Mouse (Mus musculus) embryonic facial prominence, embryonic 11.5 days (tissue): Measurements from ENCODE around the gene Dpm3. TPM values are rescaled to one million over a fixed set of nuclear protein-coding genes. Genes with fewer than 3 reads are reported as not detected.

Experiments
- ATAC-seq: fragments of 200-750 bp; cut with Nextera tagmentation; replicated peaks from 2 replicates; pipeline ENCODE4 v1.8.0; 2017; ENCODE audit warnings: low read depth; ENCODE audit not compliant: insufficient number of reproducible peaks, low FRiP score, low TSS enrichment
- DNase-seq: peaks from one replicate; pipeline ENCODE4 v3.0.0-alpha.2; 2015; ENCODE audit warnings: low spot score
- H3K27ac ChIP-seq: fragments of 300-500 bp; sonication (generic); replicated peaks from 2 replicates; pipeline ENCODE4 v1.5.1; 2014; ENCODE audit warnings: mild to moderate bottlenecking, low read depth, low read length, control low read depth
- H3K27me3 ChIP-seq: fragments of 300-500 bp; sonication (generic); 2 replicates; pipeline ENCODE4 v1.6.1; 2014; ENCODE audit warnings: mild to moderate bottlenecking, low read length, moderate library complexity, mixed read lengths; ENCODE audit not compliant: control insufficient read depth, insufficient read depth
- H3K36me3 ChIP-seq: fragments of 300-500 bp; sonication (generic); replicated peaks from 2 replicates; pipeline ENCODE4 v1.6.1; 2014; ENCODE audit warnings: low read depth, mild to moderate bottlenecking, low read length, moderate library complexity, mixed read lengths; ENCODE audit not compliant: control insufficient read depth, insufficient read depth
- H3K4me1 ChIP-seq: fragments of 300-500 bp; sonication (generic); 2 replicates; pipeline ENCODE4 v1.6.1; 2014; ENCODE audit warnings: low read length, mixed read lengths; ENCODE audit not compliant: control insufficient read depth, insufficient read depth
- H3K4me2 ChIP-seq: fragments of 300-500 bp; sonication (generic); 2 replicates; pipeline ENCODE4 v1.6.1; 2014; ENCODE audit warnings: low read depth, mild to moderate bottlenecking, control low read depth, low read length, moderate library complexity
- H3K4me3 ChIP-seq: fragments of 300-500 bp; sonication (generic); 2 replicates; pipeline ENCODE4 v1.5.1; 2014; ENCODE audit warnings: low read depth, low read length, control low read depth
- H3K9ac ChIP-seq: fragments of 300-500 bp; sonication (generic); replicated peaks from 2 replicates; pipeline ENCODE4 v1.6.1; 2014; ENCODE audit warnings: mild to moderate bottlenecking, control low read depth, low read length
- H3K9me3 ChIP-seq: fragments of 300-500 bp; sonication (generic); replicated peaks from 2 replicates; pipeline ENCODE4 v1.6.1; 2016; ENCODE audit warnings: mild to moderate bottlenecking, low read length, inconsistent platforms, mixed read lengths; ENCODE audit not compliant: control insufficient read depth
- WGBS: fragments of 180-500 bp; shearing (Covaris S2); extraction: QIAGEN DNeasy Blood & Tissue Kit; methylation state at CpG from one replicate; pipeline ENCODE4 v1.1.7; 2014; 5-methylcytosine and 5-hydroxymethylcytosine counted together
- microRNA counts: library from miRNA; unstranded; fragments of <30 nt; microRNA quantifications from one replicate; lab custom pipeline; 2016
- microRNA-seq: library from miRNA; unstranded; fragments of <30 nt; microRNA quantifications from one replicate; pipeline ENCODE4, GENCODE M21; 2016; ENCODE audit warnings: borderline number of aligned reads
- polyA plus RNA-seq: library from polyadenylated mRNA; unstranded; fragments of >200 nt; fragmentation: Nextera tagmentation; extraction: Ambion mirVana; gene quantifications from 2 replicates; pipeline ENCODE4 v1.2.1, GENCODE M21; 2014

The Dpm3 gene
- polyA plus RNA-seq, 1 experiment from 2014 or later = 82.4 TPM

GRCm38 (mm10) chr3:89315930-89316831 is 57.0 kb downstream of the Dpm3 start:
- Histone ChIP-seq H3K9me3 (no peaks in the 10 kb centered on the region), H3K4me3 (peak overlapping the region; percentile 31), H3K9ac (no peak overlapping the region), H3K27ac (no peak overlapping the region), H3K4me2 (peak overlapping the region; percentile 78), H3K27me3 (peaks cover 33% of the 10 kb centered on the region), H3K4me1 (peaks cover 26% of the 10 kb centered on the region), H3K36me3 (no peaks in the 10 kb centered on the region; the same call in 1 of the 2 replicates)
- WGBS = 7% methylated on average over 40 of the region's 40 CpGs
- DNase-seq (no peak), ATAC-seq (no peak; the same call in 1 of the 2 replicates)

MicroRNAs encoded within 50 kb of the gene (microRNA counts, 519-probe panel; counts per million panel counts)
- microRNA mmu-miR-92b (lab: Ali Mortazavi, UCI) = 3,553 counts per million, percentile 52 among the panel's probes with 10 or more counts

Small RNA genes lying within 50 kb of the gene (microRNA-seq; reads per million reads assigned to microRNA genes)
- gene Mir92b = 2,864 reads per million, percentile 82 among the genes with 10 or more reads in this experiment

Other genes with a start within 250 kb of the Dpm3 start
- 14.4 and 18.0 TPM in 2 replicates for gene Rusc1, start 166.0 kb upstream of the Dpm3 start, polyA plus RNA-seq
- not detected in 2 replicates for gene Gm43738, start 158.3 kb upstream of the Dpm3 start, polyA plus RNA-seq
- gene Fdps, start 157.4 kb upstream of the Dpm3 start, polyA plus RNA-seq = 299 and 334 TPM in 2 replicates
- gene Pklr, start 123.2 kb upstream of the Dpm3 start, polyA plus RNA-seq = 1.5 and 2.0 TPM in 2 replicates
- gene Hcn3, start 99.2 kb upstream of the Dpm3 start, polyA plus RNA-seq = 1.2 and 2.4 TPM in 2 replicates
- 28.2 and 28.5 TPM in 2 replicates for gene Clk2, start 94.6 kb upstream of the Dpm3 start, polyA plus RNA-seq
- gene Scamp3, start 81.9 kb upstream of the Dpm3 start, polyA plus RNA-seq = 80.5 and 91.1 TPM in 2 replicates
- gene Fam189b, start 76.2 kb upstream of the Dpm3 start, polyA plus RNA-seq = 15.3 and 19.4 TPM in 2 replicates
- 34.6 TPM in 2 replicates for gene Gba, start 56.4 kb upstream of the Dpm3 start, polyA plus RNA-seq
- gene Thbs3, start 44.2 kb upstream of the Dpm3 start, polyA plus RNA-seq = 24.4 and 26.0 TPM in 2 replicates
- 208 and 225 TPM in 2 replicates for gene Mtx1, start 32.3 kb upstream of the Dpm3 start, polyA plus RNA-seq
- 0.90 and 1.3 TPM in 2 replicates for gene Muc1, start 30.3 kb upstream of the Dpm3 start, polyA plus RNA-seq
- 287 and 288 TPM in 2 replicates for gene Krtcap2, start 13.4 kb upstream of the Dpm3 start, polyA plus RNA-seq
- 3.0 and 4.5 TPM in 2 replicates for gene Trim46, start 13.0 kb upstream of the Dpm3 start, polyA plus RNA-seq
- 39.8 and 45.7 TPM in 2 replicates for gene Slc50a1, start 11.2 kb downstream of the Dpm3 start, polyA plus RNA-seq
- gene Efna1, start 21.8 kb downstream of the Dpm3 start, polyA plus RNA-seq = 26.9 and 30.2 TPM in 2 replicates
- 6.6 and 8.3 TPM in 2 replicates for gene Efna3, start 63.6 kb downstream of the Dpm3 start, polyA plus RNA-seq
- gene Efna4, start 78.7 kb downstream of the Dpm3 start, polyA plus RNA-seq = 39.1 and 39.5 TPM in 2 replicates
- 17.8 and 17.9 TPM in 2 replicates for gene Adam15, start 90.6 kb downstream of the Dpm3 start, polyA plus RNA-seq
- gene Dcst2, start 102.6 kb downstream of the Dpm3 start, polyA plus RNA-seq = 0.32 TPM in 1 of 2 replicates, not detected in the other
- 0.21 TPM in 1 of 2 replicates, not detected in the other for gene Dcst1, start 105.9 kb downstream of the Dpm3 start, polyA plus RNA-seq
- 0.49 and 1.1 TPM in 2 replicates for gene Zbtb7b, start 135.4 kb downstream of the Dpm3 start, polyA plus RNA-seq
- gene Lenep, start 143.4 kb downstream of the Dpm3 start, polyA plus RNA-seq = 0.80 TPM in 1 of 2 replicates, not detected in the other
- 23.8 and 24.4 TPM in 2 replicates for gene Flad1, start 152.5 kb downstream of the Dpm3 start, polyA plus RNA-seq
- 648 and 668 TPM in 2 replicates for gene Cks1b, start 159.0 kb downstream of the Dpm3 start, polyA plus RNA-seq
- 43.6 and 53.0 TPM in 2 replicates for gene Shc1, start 159.1 kb downstream of the Dpm3 start, polyA plus RNA-seq
- gene Pygo2, start 170.9 kb downstream of the Dpm3 start, polyA plus RNA-seq = 55.8 and 56.5 TPM in 2 replicates
- gene Pbxip1, start 177.3 kb downstream of the Dpm3 start, polyA plus RNA-seq = 9.1 and 10.8 TPM in 2 replicates
- 57.3 and 58.9 TPM in 2 replicates for gene Pmvk, start 195.2 kb downstream of the Dpm3 start, polyA plus RNA-seq